In genomic region chr1:82627652-82628051, GRCm38 (mm10) we compare ENCODE assay signal across 20 mouse cellular contexts. TPM values are rescaled to one million over a fixed set of nuclear protein-coding genes. Genes with fewer than 3 reads are reported as not detected.
"Had no signal": no experiment of that assay in that cellular context is flagged by ENCODE, and none has a peak within 500 bp of the region (broad histone marks: within the 10 kb centered on the region; RNA-seq: fewer than 3 reads in every experiment).

No protein-coding gene starts in this region.

- H3K27me3 ChIP-seq: kidney, embryonic 15.5 days; lung, embryonic 15.5 days; megakaryocyte, embryonic 14.5 days had no signal

- H3K4me3 ChIP-seq: kidney, embryonic 15.5 days; lung, embryonic 15.5 days; megakaryocyte, embryonic 14.5 days; midbrain, embryonic 10.5 days had no signal

- H3K27ac ChIP-seq: kidney, embryonic 15.5 days; lung, embryonic 15.5 days; macrophage; midbrain, embryonic 10.5 days; stomach, postnatal 0 days had no signal

- H3K4me1 ChIP-seq: kidney, embryonic 15.5 days; lung, embryonic 15.5 days; midbrain, embryonic 10.5 days had no signal

- H3K9ac ChIP-seq: kidney, embryonic 15.5 days; lung, embryonic 15.5 days had no signal

- DNase-seq: kidney, adult 8-10 months; kidney, postnatal 10 days; kidney, postnatal 36 days; layer of hippocampus, adult 9-11 months; lung, adult 18-20 months; lung, postnatal 14 days; midbrain, embryonic 14.5 days; right cerebral cortex, adult 18-20 months; right cerebral cortex, postnatal 14 days; right cerebral cortex, postnatal 4 days; thymus, adult 2 months; thymus, postnatal 14 days; thymus, postnatal 4 days had no signal

- H3K9me3 ChIP-seq: kidney, embryonic 15.5 days; lung, embryonic 15.5 days; megakaryocyte, embryonic 14.5 days; midbrain, embryonic 10.5 days had no signal

- H3K4me2 ChIP-seq: kidney, embryonic 15.5 days; lung, embryonic 15.5 days had no signal

- H3K36me3 ChIP-seq: kidney, embryonic 15.5 days; lung, embryonic 15.5 days; midbrain, embryonic 10.5 days had no signal

- ATAC-seq: intestine, postnatal 0 days had no signal

RNA-seq across cellular contexts. Expression of gene Col4a3, which starts 40.9 kb away (rescaled TPM):
- polyA plus RNA-seq: macrophage had no signal

RNA-seq across cellular contexts. Expression of gene Col4a4, which starts 41.0 kb away (rescaled TPM):
- polyA plus RNA-seq: macrophage had no signal
